Mouse (Mus musculus): ENCODE measurements around the gene Syt1. TPM values are rescaled to one million over a fixed set of nuclear protein-coding genes. Genes with fewer than 3 reads are reported as not detected.

Syt1 gene
- polyA plus RNA-seq, 1 experiment = 80.9 TPM

DNA sequence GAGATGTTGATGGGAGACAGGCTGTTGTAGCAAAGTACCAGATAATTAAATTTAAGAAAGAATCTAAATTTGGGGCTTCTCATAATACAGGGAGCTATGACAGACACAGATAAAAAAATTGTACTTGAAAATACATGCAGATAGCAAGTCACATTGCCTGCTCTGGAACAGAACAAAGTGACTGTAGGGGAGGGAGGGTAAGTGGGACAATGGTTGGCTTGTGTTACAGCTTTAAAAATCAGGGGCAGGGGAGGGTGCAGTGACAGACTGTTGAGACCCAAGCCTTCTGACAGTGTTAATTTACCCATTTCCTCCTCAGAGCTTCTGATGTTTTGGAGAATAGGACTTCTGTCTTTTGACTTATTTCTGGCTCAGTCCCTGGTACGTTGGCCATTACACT, 126.3 kb downstream of the Syt1 start:
- peak; percentile 36 for DNase-seq (ENCODE audit: low read depth)
- no peak for TF ChIP-seq CTCF (IDR thresholded peaks at IDR 0.05; ENCODE audit: borderline replicate concordance, extremely low read depth, insufficient read depth, insufficient read length)

DNA sequence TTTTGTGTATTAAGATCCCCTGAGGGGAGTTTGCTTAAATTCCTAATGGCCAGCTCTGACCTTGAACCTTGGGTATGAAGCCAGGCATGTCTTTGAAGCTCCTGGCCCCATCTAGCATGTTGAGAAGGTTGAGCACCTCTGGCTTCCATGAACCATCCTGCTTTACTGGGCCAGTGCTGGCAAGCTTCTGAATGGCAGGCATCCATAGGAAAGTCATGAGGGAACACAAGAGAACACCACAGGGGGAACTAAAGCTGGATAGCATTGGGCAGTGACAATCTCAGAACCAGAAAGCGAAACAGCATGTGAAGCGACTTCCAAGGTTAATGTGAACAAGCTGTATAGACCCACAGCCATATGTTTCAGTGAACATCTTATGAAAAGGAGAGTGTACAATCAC, 130.4 kb downstream of the Syt1 start:
- no peak for TF ChIP-seq POLR2A (IDR thresholded peaks at IDR 0.05; ENCODE audit: borderline replicate concordance, extremely low read depth, insufficient read depth, insufficient read length, poor library complexity, severe bottlenecking)
- no peak for TF ChIP-seq CTCF (IDR thresholded peaks at IDR 0.05; ENCODE audit: borderline replicate concordance, extremely low read depth, insufficient read depth, insufficient read length)
- no peak for DNase-seq (ENCODE audit: low read depth)

DNA sequence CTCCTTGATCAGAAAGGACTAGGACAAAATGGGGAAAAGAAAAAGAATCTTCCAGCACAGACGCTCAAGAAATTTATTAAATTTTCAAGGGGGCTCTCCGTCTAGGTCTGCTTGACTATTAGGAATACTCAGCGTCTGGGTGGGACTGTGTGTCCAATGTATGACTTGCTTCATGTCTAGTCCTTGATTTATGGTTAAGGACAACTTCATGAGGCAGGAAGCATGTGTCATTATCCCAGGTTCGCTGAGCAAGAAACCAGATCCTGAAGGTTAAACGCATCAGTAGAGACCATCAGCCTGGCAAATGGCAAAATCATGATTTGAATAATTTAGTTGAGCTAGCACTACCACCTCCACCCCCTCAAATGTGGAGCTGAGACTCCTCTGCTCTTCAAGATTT, 135.1 kb downstream of the Syt1 start:
- no peak for DNase-seq (ENCODE audit: low read depth)
- TF ChIP-seq CTCF (IDR thresholded peaks at IDR 0.05; ENCODE audit: borderline replicate concordance, extremely low read depth, insufficient read depth, insufficient read length) = no peak
- TF ChIP-seq POLR2A (IDR thresholded peaks at IDR 0.05; ENCODE audit: borderline replicate concordance, extremely low read depth, insufficient read depth, insufficient read length, poor library complexity, severe bottlenecking) = no peak

DNA sequence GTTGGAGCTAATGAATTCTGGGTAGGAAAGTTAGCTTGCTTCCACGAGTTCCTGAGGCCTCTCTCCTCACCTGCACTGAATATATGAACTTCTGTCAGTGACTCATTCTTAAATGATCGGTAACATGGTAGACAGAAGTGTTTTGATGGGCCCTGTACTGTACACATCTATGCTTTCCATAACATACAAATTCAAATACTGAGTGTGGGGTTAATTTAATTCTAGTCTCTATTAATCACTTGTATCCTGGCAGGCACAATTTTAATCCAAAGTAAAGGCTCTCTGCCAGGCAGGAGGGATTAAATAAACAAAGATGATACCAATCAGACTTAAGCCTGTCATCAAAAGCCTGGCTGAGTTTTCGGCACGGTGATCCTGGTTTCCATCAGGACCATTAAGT, 136.1 kb downstream of the Syt1 start:
- peak; percentile 16 for DNase-seq (ENCODE audit: low read depth)
- TF ChIP-seq CTCF (IDR thresholded peaks at IDR 0.05; ENCODE audit: borderline replicate concordance, extremely low read depth, insufficient read depth, insufficient read length) (no peak), POLR2A (IDR thresholded peaks at IDR 0.05; ENCODE audit: borderline replicate concordance, extremely low read depth, insufficient read depth, insufficient read length, poor library complexity, severe bottlenecking) (no peak)

DNA sequence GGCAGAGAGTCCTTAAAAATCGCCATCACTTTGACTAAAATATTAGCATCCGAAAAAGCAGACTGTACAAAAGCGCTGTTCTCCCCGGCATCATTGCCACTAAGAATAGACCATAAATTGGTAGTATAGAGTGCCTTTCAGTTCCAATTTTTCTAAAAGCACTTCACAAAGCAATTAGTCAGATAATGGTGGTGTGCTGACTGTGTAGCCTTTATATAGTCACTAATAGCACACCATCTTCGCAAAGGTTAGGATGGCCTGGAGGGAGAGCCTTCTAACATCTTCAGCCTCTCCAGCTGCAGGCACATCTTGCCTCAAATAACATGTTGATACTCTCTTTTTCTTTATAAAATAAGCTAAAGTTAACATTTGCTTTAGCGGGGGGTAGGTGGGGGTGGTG, 138.4 kb downstream of the Syt1 start:
- TF ChIP-seq CTCF (IDR thresholded peaks at IDR 0.05; ENCODE audit: borderline replicate concordance, extremely low read depth, insufficient read depth, insufficient read length) (no peak), POLR2A (IDR thresholded peaks at IDR 0.05; ENCODE audit: borderline replicate concordance, extremely low read depth, insufficient read depth, insufficient read length, poor library complexity, severe bottlenecking) (no peak)
- DNase-seq (ENCODE audit: low read depth) = peak; percentile 64

DNA sequence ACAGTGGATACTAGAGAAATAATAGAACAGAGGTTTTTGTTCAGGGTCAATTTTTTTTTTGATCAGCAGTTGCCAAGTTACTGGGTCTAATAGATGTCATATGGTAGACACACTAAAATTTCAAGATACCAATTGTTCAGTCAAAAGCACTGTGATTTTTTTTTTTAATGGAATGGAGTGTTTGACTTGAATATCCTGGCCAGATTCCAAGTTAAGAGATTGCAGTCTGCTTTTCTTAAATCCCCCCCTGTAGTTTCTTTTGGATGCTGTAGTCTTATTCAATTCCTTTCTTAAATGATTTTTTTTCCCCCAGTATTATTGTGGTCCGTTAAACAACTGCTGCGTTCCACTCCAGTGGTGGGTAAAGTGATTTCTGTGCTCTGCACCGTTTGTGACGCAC, 140.2 kb downstream of the Syt1 start:
- TF ChIP-seq POLR2A (IDR thresholded peaks at IDR 0.05; ENCODE audit: borderline replicate concordance, extremely low read depth, insufficient read depth, insufficient read length, poor library complexity, severe bottlenecking) (no peak), CTCF (IDR thresholded peaks at IDR 0.05; ENCODE audit: borderline replicate concordance, extremely low read depth, insufficient read depth, insufficient read length) (no peak)
- DNase-seq (ENCODE audit: low read depth) = peak; percentile 62

DNA sequence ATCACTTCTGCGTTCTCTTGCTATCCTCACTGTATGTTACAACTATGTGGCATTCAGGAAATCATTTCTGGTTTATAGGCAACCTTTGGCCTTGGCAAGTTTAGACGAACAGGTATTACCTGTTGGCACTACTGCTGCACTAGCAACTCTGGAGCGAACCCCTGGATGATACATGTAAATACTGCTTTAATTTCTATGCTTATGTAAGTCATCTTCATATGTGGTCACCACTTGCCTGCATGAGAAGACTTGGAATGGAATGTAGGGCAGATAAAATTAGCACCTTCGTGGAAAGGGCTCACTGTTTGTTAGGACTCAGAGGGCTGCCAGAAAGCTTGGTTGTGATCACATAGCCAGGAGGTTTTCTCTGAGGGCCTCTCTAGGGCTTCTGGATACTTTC, 142.6 kb downstream of the Syt1 start:
- no peak for DNase-seq (ENCODE audit: low read depth)
- no peak for TF ChIP-seq POLR2A (IDR thresholded peaks at IDR 0.05; ENCODE audit: borderline replicate concordance, extremely low read depth, insufficient read depth, insufficient read length, poor library complexity, severe bottlenecking)
- TF ChIP-seq CTCF (IDR thresholded peaks at IDR 0.05; ENCODE audit: borderline replicate concordance, extremely low read depth, insufficient read depth, insufficient read length) = no peak

DNA sequence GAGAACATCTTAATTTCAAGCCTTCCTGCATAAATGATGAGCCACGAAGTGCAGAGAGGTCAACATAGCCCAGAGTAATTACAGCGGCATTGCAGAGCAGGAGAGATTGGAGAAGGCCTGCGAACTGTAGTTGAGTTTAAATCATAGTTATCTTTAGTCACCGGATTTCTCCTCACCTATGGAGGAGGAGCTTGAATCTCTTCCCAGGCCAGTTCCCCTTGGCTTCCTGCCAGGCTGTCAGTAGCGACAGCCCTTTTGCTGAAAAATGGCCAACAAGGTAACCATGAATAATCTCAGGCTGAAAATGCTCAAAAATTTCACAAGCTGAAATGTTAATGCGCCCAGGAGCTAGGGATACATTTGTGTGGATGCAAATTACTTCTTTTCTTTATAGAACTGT, 143.6 kb downstream of the Syt1 start:
- DNase-seq (ENCODE audit: low read depth) = peak; percentile 59

DNA sequence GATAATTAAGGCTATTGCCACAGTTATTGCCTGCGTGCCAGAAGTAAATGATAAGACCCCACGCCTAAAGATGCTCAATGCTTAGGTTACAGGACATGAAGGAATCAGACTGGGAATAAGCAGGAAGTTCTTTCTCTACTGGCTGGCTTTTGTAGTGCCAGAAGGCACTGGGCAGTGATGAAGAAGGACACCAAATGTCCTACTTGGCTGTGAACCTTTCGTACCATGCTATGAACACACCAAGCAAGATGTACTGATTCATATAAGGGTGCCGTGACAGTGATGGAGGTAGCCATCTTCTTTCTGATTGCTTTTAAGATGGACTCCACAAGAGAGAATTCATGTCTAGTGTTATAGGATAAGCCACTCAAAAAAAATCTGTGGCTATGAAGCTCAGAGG, 145.2 kb downstream of the Syt1 start:
- TF ChIP-seq CTCF (IDR thresholded peaks at IDR 0.05; ENCODE audit: borderline replicate concordance, extremely low read depth, insufficient read depth, insufficient read length) (no peak), POLR2A (IDR thresholded peaks at IDR 0.05; ENCODE audit: borderline replicate concordance, extremely low read depth, insufficient read depth, insufficient read length, poor library complexity, severe bottlenecking) (no peak)
- DNase-seq (ENCODE audit: low read depth) = no peak

More for the DNA sequence above, 143.6 kb downstream of the Syt1 start:
- no peak for TF ChIP-seq CTCF (IDR thresholded peaks at IDR 0.05; ENCODE audit: borderline replicate concordance, extremely low read depth, insufficient read depth, insufficient read length)
- TF ChIP-seq POLR2A (IDR thresholded peaks at IDR 0.05; ENCODE audit: borderline replicate concordance, extremely low read depth, insufficient read depth, insufficient read length, poor library complexity, severe bottlenecking) = no peak

DNA sequence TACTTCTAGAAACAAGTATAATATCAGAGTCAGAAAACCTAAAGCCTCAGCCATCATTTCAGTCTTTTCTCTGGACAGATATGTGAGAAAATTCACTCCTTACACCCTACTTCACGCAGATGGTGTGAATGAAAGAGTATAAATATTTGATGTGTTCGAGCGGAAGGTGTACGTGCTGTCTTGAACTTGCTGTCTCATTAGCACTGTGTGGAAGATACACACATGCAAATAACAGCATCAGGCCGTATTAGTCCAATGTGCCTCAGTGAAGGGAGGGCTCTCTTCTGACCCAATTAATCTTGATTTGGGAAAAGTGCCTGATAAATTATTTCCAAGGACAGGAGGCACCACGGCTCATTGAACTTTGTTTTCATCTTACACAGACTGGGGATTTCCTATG, 154.8 kb downstream of the Syt1 start:
- TF ChIP-seq CTCF (IDR thresholded peaks at IDR 0.05; ENCODE audit: borderline replicate concordance, extremely low read depth, insufficient read depth, insufficient read length) = no peak
- no peak for TF ChIP-seq POLR2A (IDR thresholded peaks at IDR 0.05; ENCODE audit: borderline replicate concordance, extremely low read depth, insufficient read depth, insufficient read length, poor library complexity, severe bottlenecking)
- peak; percentile 43 for DNase-seq (ENCODE audit: low read depth)

DNA sequence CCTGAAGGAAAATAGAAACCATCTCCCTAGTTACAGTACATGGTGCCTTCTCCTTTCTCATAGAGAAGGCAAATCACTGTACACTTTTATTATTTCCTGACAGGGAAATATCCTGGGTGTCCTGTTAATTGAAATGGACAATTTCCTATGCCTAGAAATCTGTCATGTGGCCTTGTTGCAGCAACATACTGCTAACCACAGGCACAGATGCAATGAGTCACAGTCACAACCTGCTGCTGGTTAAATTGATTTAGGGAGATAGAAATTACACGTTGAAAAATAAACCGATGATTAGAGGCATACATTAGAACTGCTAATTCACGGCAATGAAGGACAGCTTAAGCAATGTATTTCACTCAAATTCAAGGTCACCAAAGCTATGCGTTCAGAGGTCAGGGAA, 158.0 kb downstream of the Syt1 start:
- no peak for DNase-seq (ENCODE audit: low read depth)

DNA sequence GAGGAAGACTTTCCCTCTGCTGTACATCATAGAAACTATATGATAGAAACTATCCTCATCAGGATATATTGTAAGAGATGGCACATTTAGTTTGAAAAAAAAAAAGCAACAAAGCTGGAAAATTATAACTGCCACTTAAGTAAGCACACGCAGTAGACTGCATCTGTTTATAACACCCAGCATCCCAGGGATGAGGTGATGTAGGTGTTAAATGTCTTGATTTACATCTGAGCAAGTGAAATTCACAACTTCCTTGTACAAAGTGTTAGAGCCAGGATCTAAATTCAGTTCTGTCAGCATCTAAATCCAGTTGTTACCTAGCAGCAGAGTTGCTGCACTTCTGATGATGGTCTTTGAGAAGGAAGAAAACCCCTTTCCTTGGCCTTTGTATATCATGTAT, 173.3 kb downstream of the Syt1 start:
- TF ChIP-seq POLR2A (IDR thresholded peaks at IDR 0.05; ENCODE audit: borderline replicate concordance, extremely low read depth, insufficient read depth, insufficient read length, poor library complexity, severe bottlenecking) = no peak
- no peak for TF ChIP-seq CTCF (IDR thresholded peaks at IDR 0.05; ENCODE audit: borderline replicate concordance, extremely low read depth, insufficient read depth, insufficient read length)
- DNase-seq (ENCODE audit: low read depth) = peak; percentile 18

More for the DNA sequence above, 158.0 kb downstream of the Syt1 start:
- TF ChIP-seq CTCF (IDR thresholded peaks at IDR 0.05; ENCODE audit: borderline replicate concordance, extremely low read depth, insufficient read depth, insufficient read length) (no peak), POLR2A (IDR thresholded peaks at IDR 0.05; ENCODE audit: borderline replicate concordance, extremely low read depth, insufficient read depth, insufficient read length, poor library complexity, severe bottlenecking) (no peak)

DNA sequence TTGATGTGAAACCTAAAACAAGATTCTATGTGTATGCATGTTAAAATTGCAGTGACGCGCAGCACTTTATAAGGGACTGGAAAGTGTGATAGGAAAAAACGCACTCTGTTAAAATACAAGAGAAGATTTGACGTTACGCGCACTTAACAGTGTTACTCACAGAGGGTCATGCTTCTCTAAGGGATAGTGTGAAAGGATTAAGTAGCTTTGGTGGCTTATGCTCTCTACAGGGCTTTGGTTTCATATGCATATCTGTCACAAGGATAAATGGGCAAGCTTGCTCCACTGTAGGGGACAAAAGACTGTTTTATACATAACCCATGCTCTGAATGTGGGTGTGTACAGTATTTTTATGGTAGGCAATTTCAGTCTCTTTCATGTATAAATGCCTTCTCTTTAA, 178.5 kb downstream of the Syt1 start:
- DNase-seq (ENCODE audit: low read depth) = peak; percentile 54
- TF ChIP-seq CTCF (IDR thresholded peaks at IDR 0.05; ENCODE audit: borderline replicate concordance, extremely low read depth, insufficient read depth, insufficient read length) (no peak), POLR2A (IDR thresholded peaks at IDR 0.05; ENCODE audit: borderline replicate concordance, extremely low read depth, insufficient read depth, insufficient read length, poor library complexity, severe bottlenecking) (no peak)
